Mouse (Mus musculus) bone marrow, adult 2 months (tissue): ENCODE results near the gene Prlh.

Experiments
- CTCF ChIP-seq: fragments of 200-500 bp; IDR thresholded peaks from 2 replicates; pipeline ENCODE4 v1.5.1; 2011; ENCODE audit warnings: low read length, control low read depth; ENCODE audit not compliant: control insufficient read depth, insufficient read depth
- POLR2A ChIP-seq: fragments of 200-500 bp; IDR thresholded peaks from 2 replicates; pipeline ENCODE4 v1.6.1; 2011; ENCODE audit warnings: low read depth, mild to moderate bottlenecking, control low read depth, low read length, borderline replicate concordance; ENCODE audit not compliant: control insufficient read depth

- TF ChIP-seq CTCF (no peak), POLR2A (no peak)
These were observed 12.9 kb upstream of the Prlh start for GRCm38 (mm10) chr1:90939980-90940379.
